Comparison of ENCODE assay signal across 1 mouse cellular context in the genomic region with DNA sequence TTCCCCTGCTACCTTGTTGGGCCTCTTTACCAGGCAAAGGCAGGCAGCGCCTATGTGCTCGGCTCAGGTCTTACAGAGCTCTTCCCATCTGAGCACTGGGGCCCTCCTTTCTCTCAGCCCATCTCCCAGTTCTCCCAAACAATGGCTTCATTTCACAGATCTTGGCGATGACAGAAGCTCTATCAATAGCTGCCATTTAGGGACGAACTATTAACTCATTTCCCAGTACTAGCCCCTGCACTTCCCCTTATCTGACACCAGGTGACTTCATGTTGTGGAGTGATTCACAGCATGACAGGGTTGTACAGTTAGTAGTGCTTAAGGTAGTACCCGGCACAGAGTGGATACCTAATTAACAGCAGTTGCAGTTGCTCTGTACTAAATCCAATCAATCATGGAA.
TF ChIP-seq lines count a peak whose summit lies in the region.

A gene (minus strand): TSS at position 56 of the 400 bp plus-strand sequence.

TF ChIP-seq in MEL, 35 proteins besides CTCF, POLR2A, EP300 and RAD21 (continued from another document):
- no peak for TF ChIP-seq ZNF384 (IDR thresholded peaks at IDR 0.05; ENCODE audit: low read depth, low read length)
- TF ChIP-seq MYB (IDR thresholded peaks at IDR 0.05; ENCODE audit: low read depth, low read length), result no peak
- no peak for TF ChIP-seq E2F4 (IDR thresholded peaks at IDR 0.05; ENCODE audit: borderline replicate concordance, low read depth, low read length)
